Comparison of ENCODE assay signal across 8 mouse cellular contexts in genomic region chr5:142901846-142902505, GRCm38 (mm10). TPM values are rescaled to one million over a fixed set of nuclear protein-coding genes. Genes with fewer than 3 reads are reported as not detected.
A peak's percentile ranks its signal among the peaks of the same experiment; 100 is the strongest.
DNase-seq lines count a peak whose midpoint lies in the region; ATAC-seq and TF ChIP-seq lines count a peak whose summit lies in the region.

No protein-coding gene starts in this region.

- no peaks in the 10 kb centered on the region for H3K27me3 ChIP-seq in intestine, embryonic 14.5 days (replicated peaks; ENCODE audit: control insufficient read depth, insufficient read depth, low read length)
- no peaks in the 10 kb centered on the region for H3K27me3 ChIP-seq in neural tube, embryonic 15.5 days (replicated peaks)

- no peak for TF ChIP-seq CTCF in layer of hippocampus, adult 2 months (conservative IDR thresholded peaks at IDR 0.05)
- no peak for TF ChIP-seq CTCF in brain, embryonic 14.5 days (IDR thresholded peaks at IDR 0.05; ENCODE audit: borderline replicate concordance, extremely low read depth, insufficient read depth, insufficient read length)

- H3K9me3 ChIP-seq in intestine, embryonic 14.5 days (ENCODE audit: control insufficient read depth, low read length): no peaks in the 10 kb centered on the region
- no peaks in the 10 kb centered on the region for H3K9me3 ChIP-seq in neural tube, embryonic 15.5 days (replicated peaks)

- TF ChIP-seq POLR2A in brain, embryonic 14.5 days (IDR thresholded peaks at IDR 0.05; ENCODE audit: borderline replicate concordance, extremely low read depth, insufficient read depth, insufficient read length, poor library complexity, severe bottlenecking): 0 out of 2 replicates have a peak, but pooled peaks have one; percentile 6

- no peak overlapping the region for H3K4me3 ChIP-seq in layer of hippocampus, adult 2 months
- H3K4me3 ChIP-seq in intestine, embryonic 14.5 days (ENCODE audit: low read depth, low read length): no peak overlapping the region
- no peak overlapping the region for H3K4me3 ChIP-seq in neural tube, embryonic 15.5 days (replicated peaks)

- 0 out of 2 replicates have a peak overlapping the region, but pooled peaks have one; percentile 75 for H3K27ac ChIP-seq in layer of hippocampus, adult 2 months
- H3K27ac ChIP-seq in intestine, embryonic 14.5 days (ENCODE audit: low read depth): peak overlapping the region; percentile 100
- peak overlapping the region; percentile 56; the same call in 1 of the 2 replicates for H3K27ac ChIP-seq in neural tube, embryonic 15.5 days (replicated peaks)

- peaks cover 13% of the 10 kb centered on the region for H3K4me1 ChIP-seq in intestine, embryonic 14.5 days (replicated peaks; ENCODE audit: control insufficient read depth, insufficient read depth, low read length)
- peaks cover 34% of the 10 kb centered on the region for H3K4me1 ChIP-seq in neural tube, embryonic 15.5 days

- no peak overlapping the region for H3K9ac ChIP-seq in intestine, embryonic 14.5 days (ENCODE audit: low read length)
- no peak overlapping the region for H3K9ac ChIP-seq in neural tube, embryonic 15.5 days (replicated peaks)

- DNase-seq in layer of hippocampus, adult 2 months (ENCODE audit: low spot score in 2 of 2): no peak
- no peak for DNase-seq in layer of hippocampus, postnatal 36 days
- no peak for DNase-seq in brain, embryonic 14.5 days (ENCODE audit: low read depth)
- peak; percentile 54 for DNase-seq in intestine, embryonic 14.5 days (ENCODE audit: low spot score)
- no peak for DNase-seq in gastrocnemius, adult 18-20 months (ENCODE audit: low spot score)
- DNase-seq in urinary bladder, postnatal 4 days (ENCODE audit: low spot score in 2 of 2): no peak
- no peak for DNase-seq in spleen, postnatal 10 days (ENCODE audit: low spot score in 2 of 2)

- peaks cover 71% of the 10 kb centered on the region for H3K36me3 ChIP-seq in intestine, embryonic 14.5 days (ENCODE audit: control insufficient read depth, insufficient read depth, low read length)
- H3K36me3 ChIP-seq in neural tube, embryonic 15.5 days: peaks cover 62% of the 10 kb centered on the region

- WGBS in intestine, embryonic 14.5 days: 37% methylated on average over 4 of the region's 4 CpGs
- WGBS in neural tube, embryonic 15.5 days: 55% methylated on average over 4 of the region's 4 CpGs

- 0 out of 2 replicates have a peak, but pooled peaks have one; percentile 0 for ATAC-seq in intestine, embryonic 14.5 days (replicated peaks; ENCODE audit: low FRiP score, low TSS enrichment, low read depth)
- no peak for ATAC-seq in neural tube, embryonic 15.5 days (ENCODE audit: low FRiP score)

- H3K4me2 ChIP-seq in intestine, embryonic 14.5 days (ENCODE audit: low read length): no peak overlapping the region
- no peak overlapping the region for H3K4me2 ChIP-seq in neural tube, embryonic 15.5 days

RNA-seq across cellular contexts. Expression of gene Actb, which starts 4.6 kb away (rescaled TPM):
- total RNA-seq in layer of hippocampus, adult 2 months (2021): 1,000 to 10,000 TPM; 3,149 to 3,251 TPM
- 1,000 to 10,000 TPM; 3,215 to 3,370 TPM for total RNA-seq in layer of hippocampus, postnatal 36 days (2021)
- polyA plus RNA-seq in brain, embryonic 14.5 days (2012; rRNA removed): 3,867 and 5,124 TPM in 2 replicates
- polyA plus RNA-seq in intestine, embryonic 14.5 days (2014; fragmentation: Nextera tagmentation; extraction: Ambion mirVana): 15,561 and 16,510 TPM in 2 replicates
- 12,525 and 12,918 TPM in 2 replicates for polyA plus RNA-seq in neural tube, embryonic 15.5 days (2015; fragmentation: Nextera tagmentation; extraction: Ambion mirVana)
- 100 to 1,000 TPM; 452 to 583 TPM for total RNA-seq in gastrocnemius, adult 18-20 months (2021)

RNA-seq across cellular contexts. Expression of gene Fbxl18, which starts 6.8 kb away (rescaled TPM):
- 10 to 100 TPM; 36.7 to 39.9 TPM for total RNA-seq in layer of hippocampus, adult 2 months (2021)
- 10 to 100 TPM; 37.1 to 41.6 TPM for total RNA-seq in layer of hippocampus, postnatal 36 days (2021)
- polyA plus RNA-seq in brain, embryonic 14.5 days (2012; rRNA removed): 28.5 and 34.8 TPM in 2 replicates
- polyA plus RNA-seq in intestine, embryonic 14.5 days (2014; fragmentation: Nextera tagmentation; extraction: Ambion mirVana): 10.3 and 10.8 TPM in 2 replicates
- polyA plus RNA-seq in neural tube, embryonic 15.5 days (2015; fragmentation: Nextera tagmentation; extraction: Ambion mirVana): 29.4 TPM in 2 replicates
- total RNA-seq in gastrocnemius, adult 18-20 months (2021): 1 to 10 TPM; 4.9 to 5.9 TPM

RNA-seq across cellular contexts. Expression of gene Fscn1, which starts 58.2 kb away (rescaled TPM):
- total RNA-seq in layer of hippocampus, adult 2 months (2021): 100 to 1,000 TPM; 172 to 173 TPM
- 100 to 1,000 TPM; 185 to 194 TPM for total RNA-seq in layer of hippocampus, postnatal 36 days (2021)
- polyA plus RNA-seq in brain, embryonic 14.5 days (2012; rRNA removed): 634 and 658 TPM in 2 replicates
- polyA plus RNA-seq in intestine, embryonic 14.5 days (2014; fragmentation: Nextera tagmentation; extraction: Ambion mirVana): 230 and 247 TPM in 2 replicates
- polyA plus RNA-seq in neural tube, embryonic 15.5 days (2015; fragmentation: Nextera tagmentation; extraction: Ambion mirVana): 385 and 432 TPM in 2 replicates
- 1 to 10 TPM; 3.7 to 8.5 TPM for total RNA-seq in gastrocnemius, adult 18-20 months (2021)

Comparison
In these comparisons a context has a peak if more than half of its experiments do, and no peak if none do; other contexts are left out.
1. RNA of gene Actb, which starts 4.6 kb away (total RNA-seq): 3,215 to 3,370 TPM in layer of hippocampus, postnatal 36 days and 3,149 to 3,251 TPM in layer of hippocampus, adult 2 months; 452 to 583 TPM in gastrocnemius, adult 18-20 months; every median in the first group is over 4 times any median in the second.
2. RNA of gene Fbxl18, which starts 6.8 kb away (total RNA-seq): 37.1 to 41.6 TPM in layer of hippocampus, postnatal 36 days and 36.7 to 39.9 TPM in layer of hippocampus, adult 2 months; 4.9 to 5.9 TPM in gastrocnemius, adult 18-20 months; every median in the first group is over 4 times any median in the second.
3. RNA of gene Fscn1, which starts 58.2 kb away (total RNA-seq): 185 to 194 TPM in layer of hippocampus, postnatal 36 days and 172 to 173 TPM in layer of hippocampus, adult 2 months; 3.7 to 8.5 TPM in gastrocnemius, adult 18-20 months; every median in the first group is over 10 times any median in the second.
4. Peak in every context shown above with its lines, with median percentiles within 50 percentile points of each other: H3K27ac ChIP-seq.